Mouse (Mus musculus): ENCODE data around the gene BC029722.

DNA sequence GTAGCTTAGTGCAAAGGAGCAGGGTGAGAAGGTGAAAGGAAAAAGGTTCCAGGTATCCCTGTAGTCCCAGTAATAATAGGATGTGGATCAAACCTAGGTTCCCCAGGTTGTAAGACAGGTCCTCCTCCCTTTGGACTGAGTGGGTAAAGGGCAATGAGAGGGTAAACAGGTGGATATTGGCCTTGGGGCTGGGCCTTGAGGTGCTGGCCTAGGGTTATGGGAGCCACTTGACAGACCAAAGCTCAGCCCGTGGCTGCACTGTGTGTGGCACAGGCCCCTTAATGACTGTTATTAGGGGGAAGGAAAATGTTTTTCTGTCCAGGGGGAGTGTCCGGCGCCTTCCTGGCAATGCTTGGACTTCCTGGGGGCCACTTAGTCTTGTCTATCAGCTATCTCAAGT is 18.7 kb upstream of the BC029722 start:
- no peak for TF ChIP-seq CTCF (conservative IDR thresholded peaks at IDR 0.05; ENCODE audit: insufficient read depth, insufficient read length, low read depth, low read length)
- TF ChIP-seq POLR2A (IDR thresholded peaks at IDR 0.05; ENCODE audit: low read depth, low read length): no peak

Measured in kidney, adult 2 months (tissue).